In genomic region chr1:181408086-181408975, GRCm38 (mm10) we compare ENCODE assay signal across 13 mouse cellular contexts. TPM values are rescaled to one million over a fixed set of nuclear protein-coding genes. Genes with fewer than 3 reads are reported as not detected.
A peak's percentile ranks its signal among the peaks of the same experiment; 100 is the strongest.
DNase-seq lines count a peak whose midpoint lies in the region; ATAC-seq lines count a peak whose summit lies in the region.
"Had no signal": no experiment of that assay in that cellular context is flagged by ENCODE, and none has a peak within 500 bp of the region (broad histone marks: within the 10 kb centered on the region; RNA-seq: fewer than 3 reads in every experiment).

No protein-coding gene starts in this region.

- H3K4me1 ChIP-seq in hindbrain, embryonic 15.5 days (replicated peaks), result peaks cover 23% of the 10 kb centered on the region

- WGBS in hindbrain, embryonic 15.5 days, result 40% methylated on average over 18 of the region's 18 CpGs

- H3K27me3 ChIP-seq in hindbrain, embryonic 15.5 days, result no peaks in the 10 kb centered on the region

- H3K36me3 ChIP-seq in hindbrain, embryonic 15.5 days, result no peaks in the 10 kb centered on the region

- H3K27ac ChIP-seq in hindbrain, embryonic 15.5 days (replicated peaks), result peak overlapping the region; percentile 47; the same call in 1 of the 2 replicates

- intact Hi-C loops in gastrocnemius, postnatal 36 days (cut with DNase I), result no loop called here

- H3K9me3 ChIP-seq in hindbrain, embryonic 15.5 days, result no peaks in the 10 kb centered on the region

- peak; percentile 27 for DNase-seq in retina, postnatal 1 day
- no peak for DNase-seq in retina, embryonic 14.5 days (ENCODE audit: low spot score)
- peak; percentile 66 for DNase-seq in cerebellum, adult 9-11 months
- no peak for DNase-seq in gastrocnemius, postnatal 36 days
- DNase-seq in frontal cortex, postnatal 14 days (ENCODE audit: low spot score in 2 of 2), result no peak
- DNase-seq: lung, adult 18-20 months; spleen, adult 18-20 months had no signal

- H3K9ac ChIP-seq in hindbrain, embryonic 15.5 days, result no peak overlapping the region

- ATAC-seq in hindbrain, embryonic 15.5 days (ENCODE audit: low FRiP score, low read depth), result peak; percentile 20; the same call in 1 of the 2 replicates
- ATAC-seq in erythroid progenitor cell, adult 5-6 weeks (replicated peaks; ENCODE audit: low FRiP score, poor library complexity, severe bottlenecking), result no peak

- H3K4me2 ChIP-seq in hindbrain, embryonic 15.5 days, result no peak overlapping the region

- H3K4me3 ChIP-seq in hindbrain, embryonic 15.5 days, result no peak overlapping the region
- H3K4me3 ChIP-seq: erythroblast, embryonic 14.5 days had no signal

RNA-seq across cellular contexts. Expression of gene Cnih3, which starts 55.9 kb away (rescaled TPM):
- polyA plus RNA-seq in hindbrain, embryonic 15.5 days (2015; fragmentation: Nextera tagmentation; extraction: Ambion mirVana), result 13.3 and 14.1 TPM in 2 replicates
- not detected for total RNA-seq in gastrocnemius, postnatal 36 days (2021)
- total RNA-seq in erythroid progenitor cell, adult 5-6 weeks (2015; ENCODE audit: low replicate concordance), result not detected in 2 replicates
- total RNA-seq in erythroid progenitor cell, adult 5-6 weeks (2017; ENCODE audit: low replicate concordance), result not detected in 2 replicates
- total RNA-seq: heart, postnatal 25 days had no signal
- polyA plus RNA-seq: erythroblast, embryonic 14.5 days; kidney, embryonic 14.5 days; limb, embryonic 11.5 days had no signal

Comparison
In these comparisons a context has a peak if more than half of its experiments do, and no peak if none do; other contexts are left out.
1. DNase-seq: peak in retina, postnatal 1 day (single experiment) and cerebellum, adult 9-11 months (single experiment); none in retina, embryonic 14.5 days (single experiment), gastrocnemius, postnatal 36 days (0 of 2) and frontal cortex, postnatal 14 days (0 of 2).